Mouse (Mus musculus) megakaryocyte, adult 5-6 weeks (primary cell): ENCODE data around the gene Kmt5b. TPM values are rescaled to one million over a fixed set of nuclear protein-coding genes. Genes with fewer than 3 reads are reported as not detected.

ENCODE experiments used
- ATAC-seq: 2 replicates; pipeline ENCODE4 v1.8.0; 2016; ENCODE audit warnings: mild to moderate bottlenecking, inconsistent platforms; ENCODE audit not compliant: poor library complexity, severe bottlenecking
- total RNA-seq, 2 experiments: library from RNA; stranded (forward) in 1 of 2; stranded (reverse) in 1 of 2; fragments of 153-499, 151-499 nt in 1 of 2; fragments of 221-1000, 200-1000 nt in 1 of 2; gene quantifications; 2 replicates each; pipeline versions ENCODE4 v1.2.3 to v1.2.4; 2015 to 2017

Kmt5b gene
- total RNA-seq (2015) (25.8 and 28.5 TPM in 2 replicates), total RNA-seq (2017) (44.7 and 54.8 TPM in 2 replicates)

- peak; percentile 1; the same call in 1 of the 2 replicates for ATAC-seq
Observed at GRCm38 (mm10) chr19:3767276-3767780, at the start of gene Kmt5b. Gene Kmt5b (plus strand): TSS chr19:3767421.

- peak; percentile 64 for ATAC-seq
Observed at GRCm38 (mm10) chr19:3718481-3719361, 48.5 kb upstream of the Kmt5b start.

GRCm38 (mm10) chr19:3719362-3719891 is 47.8 kb upstream of the Kmt5b start:
- peak; percentile 86 for ATAC-seq

- peak; percentile 62 for ATAC-seq
Observed at GRCm38 (mm10) chr19:3723170-3723569, 44.1 kb upstream of the Kmt5b start.

- no peak for ATAC-seq
Observed at GRCm38 (mm10) chr19:3723904-3724303, 43.3 kb upstream of the Kmt5b start.

GRCm38 (mm10) chr19:3724779-3725178 is 42.4 kb upstream of the Kmt5b start:
- peak; percentile 56; the same call in 1 of the 2 replicates for ATAC-seq

- ATAC-seq: no peak
Observed at GRCm38 (mm10) chr19:3728901-3729300, 38.3 kb upstream of the Kmt5b start.

- no peak for ATAC-seq
Observed at GRCm38 (mm10) chr19:3730781-3731646, 36.2 kb upstream of the Kmt5b start.

GRCm38 (mm10) chr19:3736001-3736400 is 31.2 kb upstream of the Kmt5b start:
- no peak for ATAC-seq

GRCm38 (mm10) chr19:3739650-3740049 is 27.6 kb upstream of the Kmt5b start:
- no peak for ATAC-seq

- ATAC-seq: no peak
Observed at GRCm38 (mm10) chr19:3742716-3743115, 24.5 kb upstream of the Kmt5b start.

GRCm38 (mm10) chr19:3743362-3743761 is 23.9 kb upstream of the Kmt5b start:
- no peak for ATAC-seq

GRCm38 (mm10) chr19:3743851-3744512 is 23.2 kb upstream of the Kmt5b start:
- ATAC-seq: no peak

- no peak for ATAC-seq
Observed at GRCm38 (mm10) chr19:3752621-3753239, 14.5 kb upstream of the Kmt5b start.

- no peak for ATAC-seq
Observed at GRCm38 (mm10) chr19:3753240-3753633, 14.0 kb upstream of the Kmt5b start.

GRCm38 (mm10) chr19:3753738-3754137 is 13.5 kb upstream of the Kmt5b start:
- ATAC-seq: peak; percentile 67

- ATAC-seq: no peak
Observed at GRCm38 (mm10) chr19:3757861-3758260, 9.4 kb upstream of the Kmt5b start.

GRCm38 (mm10) chr19:3765221-3765820 is 1.9 kb upstream of the Kmt5b start:
- no peak for ATAC-seq

- ATAC-seq: no peak
Observed at GRCm38 (mm10) chr19:3766378-3766777, 843 bp upstream of the Kmt5b start.
